Mouse (Mus musculus) spleen, adult 2 months (tissue): ENCODE results near the gene Timp2. TPM values are rescaled to one million over a fixed set of nuclear protein-coding genes. Genes with fewer than 3 reads are reported as not detected.
A peak's percentile ranks its signal among the peaks of the same experiment; 100 is the strongest.

ENCODE experiments used
- DNase-seq, 2 experiments: peaks; one replicate each; pipeline versions ENCODE4 v3.0.0 to v3.0.0-alpha.2; 2012 to 2021; ENCODE audit warnings: low spot score in 2 of 2, low read depth in 1 of 2
- H3K27ac ChIP-seq: fragments of 200-500 bp; 2 replicates; pipeline ENCODE4 v1.5.1; 2012; ENCODE audit warnings: low read length, inconsistent platforms; ENCODE audit not compliant: insufficient read depth
- H3K27me3 ChIP-seq: fragments of 200-500 bp; 2 replicates; pipeline ENCODE4 v1.6.1; 2012; ENCODE audit warnings: mild to moderate bottlenecking, moderate library complexity, low read length, inconsistent platforms; ENCODE audit not compliant: control insufficient read depth, insufficient read depth
- H3K36me3 ChIP-seq: fragments of 200-500 bp; 2 replicates; pipeline ENCODE4 v1.6.1; 2012; ENCODE audit warnings: mild to moderate bottlenecking, low read length, inconsistent platforms; ENCODE audit not compliant: control insufficient read depth, insufficient read depth
- H3K4me1 ChIP-seq: fragments of 200-500 bp; 2 replicates; pipeline ENCODE4 v1.6.1; 2011; ENCODE audit warnings: inconsistent platforms; ENCODE audit not compliant: control insufficient read depth, insufficient read depth, insufficient read length
- H3K4me3 ChIP-seq: fragments of 200-500 bp; 2 replicates; pipeline ENCODE4 v1.5.1; 2011; ENCODE audit warnings: mild to moderate bottlenecking, inconsistent platforms; ENCODE audit not compliant: insufficient read depth, insufficient read length; ENCODE audit errors: extremely low read depth
- CTCF ChIP-seq: fragments of 200-500 bp; IDR thresholded peaks from 2 replicates; pipeline ENCODE4 v1.5.1; 2011; ENCODE audit warnings: mild to moderate bottlenecking, inconsistent platforms; ENCODE audit not compliant: insufficient read depth, insufficient read length, insufficient replicate concordance; ENCODE audit errors: extremely low read depth
- POLR2A ChIP-seq: fragments of 200-500 bp; IDR thresholded peaks from 2 replicates; pipeline ENCODE4 v1.6.1; 2011; ENCODE audit warnings: low read depth, low read length, inconsistent platforms
- WGBS: fragments of 180-500 bp; shearing (Covaris S2); methylation state at CpG from one replicate; pipeline ENCODE4 v1.1.7; 2018; 5-methylcytosine and 5-hydroxymethylcytosine counted together
- polyA plus RNA-seq: library from polyadenylated mRNA; depleted of rRNA; stranded (reverse); fragments of >200 nt; gene quantifications from 2 replicates; pipeline ENCODE4 v1.2.3, GENCODE M21; 2012

The Timp2 gene
- polyA plus RNA-seq, 1 experiment: 68.1 TPM

- H3K4me3 ChIP-seq: no peak within 1 kb of the TSS
- no peaks in the 10 kb centered on the region for H3K27me3 ChIP-seq
- 77% methylated on average over 7 of the region's 7 CpGs for WGBS
- H3K4me1 ChIP-seq: peaks cover 8% of the 10 kb centered on the region; the same call in 1 of the 2 replicates
- TF ChIP-seq CTCF (no peak), POLR2A (no peak)
- no peak within 1 kb of the TSS for H3K27ac ChIP-seq
- no peaks in the 10 kb centered on the region for H3K36me3 ChIP-seq
- DNase-seq: peak in 1 of 2 experiments; percentile 51
Measured at GRCm38 (mm10) chr11:118342400-118342981, 13.0 kb downstream of the Timp2 start, which contains the start of gene Cep295nl. TSS of gene Cep295nl (minus strand) at chr11:118342500.

- Histone ChIP-seq H3K4me3 (no peak overlapping the region), H3K27me3 (no peaks in the 10 kb centered on the region), H3K4me1 (peaks cover 8% of the 10 kb centered on the region; the same call in 1 of the 2 replicates), H3K27ac (peak overlapping the region; percentile 6; the same call in 1 of the 2 replicates), H3K36me3 (no peaks in the 10 kb centered on the region)
- 32% methylated on average over 8 of the region's 8 CpGs for WGBS
- TF ChIP-seq POLR2A: no peak
- TF ChIP-seq CTCF: no peak
- no peak for DNase-seq
Measured at GRCm38 (mm10) chr11:118337491-118338168, 17.9 kb downstream of the Timp2 start.

- Histone ChIP-seq H3K27me3 (no peaks in the 10 kb centered on the region), H3K4me3 (no peak overlapping the region), H3K27ac (no peak overlapping the region), H3K4me1 (0 out of 2 replicates have a peak, but pooled peaks cover 4% of the 10 kb centered on the region), H3K36me3 (no peaks in the 10 kb centered on the region)
- no peak for DNase-seq
- TF ChIP-seq CTCF (no peak), POLR2A (no peak)
- WGBS: 93% methylated on average over 17 of the region's 17 CpGs
Measured at GRCm38 (mm10) chr11:118333431-118333830, 22.1 kb downstream of the Timp2 start.

GRCm38 (mm10) chr11:118332376-118332775 lies 23.2 kb downstream of the Timp2 start:
- no peak for DNase-seq
- no peaks in the 10 kb centered on the region for H3K27me3 ChIP-seq
- no peak overlapping the region for H3K4me3 ChIP-seq
- no peaks in the 10 kb centered on the region for H3K36me3 ChIP-seq
- no peaks in the 10 kb centered on the region; the same call in 1 of the 2 replicates for H3K4me1 ChIP-seq
- no peak overlapping the region for H3K27ac ChIP-seq
- TF ChIP-seq CTCF (no peak), POLR2A (no peak)
- 93% methylated on average over 11 of the region's 11 CpGs for WGBS

GRCm38 (mm10) chr11:118330777-118331176 lies 24.8 kb downstream of the Timp2 start:
- no peaks in the 10 kb centered on the region; the same call in 1 of the 2 replicates for H3K4me1 ChIP-seq
- no peak overlapping the region for H3K27ac ChIP-seq
- no peak overlapping the region for H3K4me3 ChIP-seq
- TF ChIP-seq CTCF: no peak
- TF ChIP-seq POLR2A: no peak
- WGBS: 94% methylated on average over 16 of the region's 16 CpGs
- DNase-seq: no peak
- H3K27me3 ChIP-seq: no peaks in the 10 kb centered on the region
- H3K36me3 ChIP-seq: no peaks in the 10 kb centered on the region

- H3K4me3 ChIP-seq: no peak overlapping the region
- no peaks in the 10 kb centered on the region for H3K27me3 ChIP-seq
- H3K4me1 ChIP-seq: no peaks in the 10 kb centered on the region; the same call in 1 of the 2 replicates
- no peak overlapping the region for H3K27ac ChIP-seq
- 92% methylated on average over 14 of the region's 14 CpGs for WGBS
- no peak for DNase-seq
- no peaks in the 10 kb centered on the region for H3K36me3 ChIP-seq
- TF ChIP-seq POLR2A (no peak), CTCF (no peak)
Measured at GRCm38 (mm10) chr11:118330361-118330760, 25.2 kb downstream of the Timp2 start.

GRCm38 (mm10) chr11:118328947-118329346 lies 26.6 kb downstream of the Timp2 start:
- TF ChIP-seq POLR2A (no peak), CTCF (no peak)
- no peak overlapping the region for H3K27ac ChIP-seq
- WGBS: 87% methylated on average over 5 of the region's 5 CpGs
- no peak overlapping the region for H3K4me3 ChIP-seq
- H3K27me3 ChIP-seq: no peaks in the 10 kb centered on the region
- H3K4me1 ChIP-seq: no peaks in the 10 kb centered on the region; the same call in 1 of the 2 replicates
- H3K36me3 ChIP-seq: no peaks in the 10 kb centered on the region
- no peak for DNase-seq
